Mouse (Mus musculus): ENCODE measurements around the gene Ccl6.

The Ccl6 gene

DNA sequence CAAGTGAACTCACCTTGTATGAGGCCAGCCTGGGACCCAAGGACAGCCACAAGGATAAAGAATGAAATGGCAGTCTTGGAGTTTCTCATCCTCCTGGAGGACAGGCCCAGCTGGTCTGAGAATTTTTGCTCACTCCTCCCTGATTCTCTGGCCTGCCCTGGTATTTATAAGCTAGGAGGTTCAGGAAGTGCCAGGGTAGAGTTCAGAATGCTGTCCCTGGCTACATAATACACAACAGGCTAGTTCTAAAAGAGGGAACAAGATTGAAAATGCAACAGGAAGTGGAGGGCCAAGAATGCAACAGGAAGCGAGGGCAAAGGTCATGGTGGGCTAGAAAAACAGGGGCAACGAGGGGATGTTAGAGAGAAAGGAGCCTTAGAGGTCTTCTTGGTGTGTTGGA lies at the start of gene Ccl6:
Ccl6 (minus strand) TSS at position 235 of the 400 bp plus-strand sequence.
- no peak for DNase-seq (ENCODE audit: low read depth, low spot score)

DNA sequence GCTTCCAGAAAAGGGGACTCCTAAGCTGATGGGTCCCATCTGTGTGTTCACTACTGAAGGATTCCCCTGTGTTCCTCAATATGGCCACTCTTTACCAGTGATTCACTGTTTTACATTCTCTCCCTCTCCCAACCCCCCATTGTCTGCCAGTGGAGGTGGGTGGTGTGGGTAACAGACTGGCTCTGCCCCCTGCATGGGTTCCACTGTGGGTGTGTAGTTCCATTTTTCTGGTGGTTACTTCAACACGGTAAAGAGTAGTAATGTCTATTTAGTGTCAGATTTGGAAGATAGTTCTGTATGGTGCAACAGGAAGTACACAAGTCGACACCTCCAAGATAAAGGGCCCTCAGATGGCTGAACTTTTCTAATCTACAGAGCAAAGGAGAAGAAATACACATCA lies 48.3 kb upstream of the Ccl6 start:
- DNase-seq (ENCODE audit: low read depth, low spot score): no peak

DNA sequence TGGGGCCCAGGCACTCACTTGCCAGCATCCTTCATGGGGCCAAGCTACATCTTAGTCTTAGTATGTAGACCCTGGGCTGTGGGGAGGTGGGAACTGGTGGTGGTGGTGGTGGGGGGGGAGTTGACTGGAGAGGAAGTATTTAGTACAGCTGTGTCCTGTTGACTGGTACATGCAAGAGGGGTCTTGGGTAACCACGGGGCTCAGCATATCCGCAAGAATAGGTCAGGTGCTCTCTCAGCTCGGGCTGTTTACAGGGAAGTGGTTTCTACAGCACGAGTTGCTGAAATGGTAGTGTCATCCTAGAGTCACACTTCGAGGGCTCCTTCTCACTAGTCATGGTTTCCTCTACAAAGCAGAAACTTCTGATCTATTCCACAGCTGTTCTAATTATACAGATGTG lies 47.3 kb upstream of the Ccl6 start:
- DNase-seq (ENCODE audit: low read depth, low spot score): no peak

DNA sequence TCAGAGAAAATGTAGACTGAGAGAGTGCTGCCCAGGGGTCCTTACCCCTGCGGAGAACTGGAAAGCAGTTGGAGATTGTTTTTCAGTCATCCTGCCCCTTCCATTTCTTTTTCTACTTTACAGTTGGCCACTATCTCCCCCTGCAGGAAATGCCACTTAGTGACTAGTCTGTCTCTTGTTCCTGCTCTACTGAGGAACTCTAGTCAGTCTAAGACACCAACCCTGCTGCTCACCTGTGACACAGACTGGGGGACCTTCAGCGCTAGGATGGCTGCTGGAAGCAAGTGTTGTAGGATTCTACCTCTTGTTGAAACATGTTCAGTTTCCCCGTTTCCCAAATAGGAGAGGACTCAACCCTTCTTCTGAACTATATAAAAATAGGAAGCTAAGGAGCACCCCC lies 46.6 kb upstream of the Ccl6 start:
- DNase-seq (ENCODE audit: low read depth, low spot score): no peak

DNA sequence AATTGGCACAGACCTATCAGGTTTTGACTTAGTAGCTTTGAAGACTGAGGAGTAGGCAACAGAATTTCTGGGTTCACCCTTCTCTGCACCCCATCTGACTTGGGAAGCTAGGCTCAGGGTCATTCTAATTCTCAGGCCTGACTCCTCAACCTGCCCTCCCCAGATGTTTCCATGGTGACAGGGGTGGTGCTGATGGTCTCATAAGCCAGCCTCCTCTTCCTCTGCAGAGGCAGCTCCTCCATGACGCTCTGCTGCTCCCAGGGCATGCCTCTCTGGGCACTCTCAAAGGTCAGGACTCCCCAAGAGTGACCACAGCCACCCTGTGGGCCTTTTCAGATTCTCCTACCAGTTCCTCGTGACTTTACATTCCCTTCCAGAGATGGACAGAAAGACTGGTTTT lies 46.0 kb upstream of the Ccl6 start:
- no peak for DNase-seq (ENCODE audit: low read depth, low spot score)

DNA sequence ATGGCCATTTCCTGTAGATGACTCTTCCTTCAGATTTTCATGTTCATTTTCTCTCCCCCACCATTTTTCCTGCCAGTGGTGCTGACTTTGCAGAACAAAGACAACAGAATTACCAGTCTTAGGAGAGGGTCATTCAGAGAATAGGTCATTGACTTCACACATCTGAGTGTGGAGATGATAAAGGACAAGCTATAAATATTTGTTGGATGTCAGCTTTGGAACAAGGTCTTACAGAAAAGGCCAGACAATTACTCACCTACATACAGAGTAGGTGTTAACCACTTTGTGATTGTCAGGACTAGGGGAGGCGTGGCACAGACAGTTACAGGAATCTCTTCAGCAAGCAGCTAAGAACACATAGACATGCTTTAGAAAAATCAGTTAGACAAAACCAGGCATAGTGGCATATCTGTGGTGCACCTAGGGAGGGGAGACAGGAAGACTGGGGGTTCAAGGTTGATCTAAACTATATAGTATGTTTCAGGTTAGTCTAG lies 43.9 kb upstream of the Ccl6 start:
- no peak for DNase-seq (ENCODE audit: low read depth, low spot score)

DNA sequence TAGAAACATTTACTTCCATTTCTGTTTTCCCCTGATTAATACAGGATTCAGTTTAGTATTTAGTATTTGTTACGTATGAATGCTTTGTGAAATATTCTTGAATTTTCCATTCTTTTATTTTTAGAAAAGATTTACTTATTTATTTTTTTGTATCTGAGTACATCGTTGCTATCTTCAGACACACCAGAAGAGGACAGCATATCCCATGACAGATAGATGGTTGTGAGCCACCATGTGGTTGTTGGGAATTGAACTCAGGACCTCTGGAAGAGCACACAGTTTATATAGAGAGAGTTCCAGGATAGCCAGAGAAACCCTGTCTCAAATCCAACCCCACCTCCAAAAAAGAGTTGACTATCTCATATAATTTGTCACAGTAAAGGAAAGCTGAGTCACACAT lies 42.0 kb upstream of the Ccl6 start:
- no peak for DNase-seq (ENCODE audit: low read depth, low spot score)

DNA sequence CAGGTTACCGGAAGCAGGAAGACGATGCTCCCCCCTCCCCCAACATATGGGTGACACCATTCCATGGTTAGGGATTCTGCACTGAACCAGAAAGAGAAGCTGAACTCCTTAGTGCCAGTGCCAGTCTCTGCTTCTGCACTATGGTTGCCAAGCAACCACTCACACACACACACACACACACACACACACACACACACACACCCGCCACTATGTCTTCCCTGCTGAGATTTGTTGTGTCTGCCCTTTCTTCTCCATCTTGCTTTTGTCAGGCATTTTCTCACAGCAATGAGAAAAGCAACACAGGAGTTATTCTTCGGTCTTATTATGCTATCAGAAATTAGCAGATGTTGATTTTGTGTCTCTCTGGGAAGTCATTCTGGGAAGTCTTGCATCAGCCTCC lies 41.5 kb upstream of the Ccl6 start:
- DNase-seq (ENCODE audit: low read depth, low spot score): no peak

DNA sequence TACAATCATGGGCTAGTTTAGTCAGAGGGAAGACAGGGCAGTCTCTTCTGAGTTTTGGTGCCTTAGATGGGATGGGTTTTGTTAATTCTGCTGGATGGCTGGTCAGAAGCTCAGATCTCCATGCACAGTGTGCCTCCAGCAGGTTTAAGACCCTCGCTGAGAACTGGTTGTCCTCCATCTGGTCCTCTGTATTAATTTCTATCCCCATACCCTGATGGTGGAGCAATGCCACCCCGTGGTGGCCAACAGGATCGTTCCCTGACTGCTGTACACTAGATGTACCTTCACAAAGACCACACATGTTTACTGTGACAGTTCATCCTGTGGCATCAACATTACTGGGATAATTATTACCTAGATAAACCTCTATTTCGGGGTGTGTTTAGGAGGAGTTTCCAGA lies 39.9 kb upstream of the Ccl6 start:
- no peak for DNase-seq (ENCODE audit: low read depth, low spot score)

DNA sequence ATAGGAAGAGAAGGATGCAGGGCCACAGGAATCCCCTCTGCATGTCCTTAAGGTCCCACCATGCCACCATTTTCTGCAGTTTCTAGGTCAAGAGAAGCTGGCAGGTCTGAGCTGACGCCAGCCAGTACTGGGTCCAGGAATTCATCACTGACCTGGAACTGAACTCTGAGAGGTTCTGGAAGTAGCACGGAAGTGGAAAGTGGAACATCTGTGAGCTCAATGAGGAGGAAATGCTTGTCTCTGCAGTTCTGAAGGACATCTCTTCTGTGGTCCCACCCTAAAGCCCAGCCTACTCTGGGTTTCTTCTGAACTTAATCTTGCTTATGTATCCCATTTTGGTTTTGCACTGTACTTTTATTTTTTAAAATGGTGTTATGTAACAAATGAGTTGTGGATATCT lies 38.2 kb upstream of the Ccl6 start:
- no peak for DNase-seq (ENCODE audit: low read depth, low spot score)

DNA sequence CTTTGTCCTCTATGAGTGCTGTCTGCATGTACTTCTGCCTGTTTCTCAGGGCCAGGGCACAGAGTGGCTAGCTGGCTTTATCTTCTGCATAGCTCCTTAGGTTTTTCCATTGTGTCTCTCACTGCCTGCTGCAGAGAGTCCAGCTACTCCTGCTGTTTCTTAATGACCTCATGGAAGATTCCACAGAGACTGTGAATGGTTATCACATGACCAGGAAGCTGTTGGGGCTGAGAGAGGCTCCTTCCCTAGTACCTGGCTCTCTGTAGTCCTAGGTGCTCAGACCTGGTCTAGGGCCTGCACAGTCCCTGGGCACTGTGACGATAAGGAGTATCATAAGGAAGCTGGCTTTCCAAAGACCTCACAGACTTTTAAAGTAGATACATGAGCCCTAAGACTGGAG lies 37.7 kb upstream of the Ccl6 start:
- no peak for DNase-seq (ENCODE audit: low read depth, low spot score)

DNA sequence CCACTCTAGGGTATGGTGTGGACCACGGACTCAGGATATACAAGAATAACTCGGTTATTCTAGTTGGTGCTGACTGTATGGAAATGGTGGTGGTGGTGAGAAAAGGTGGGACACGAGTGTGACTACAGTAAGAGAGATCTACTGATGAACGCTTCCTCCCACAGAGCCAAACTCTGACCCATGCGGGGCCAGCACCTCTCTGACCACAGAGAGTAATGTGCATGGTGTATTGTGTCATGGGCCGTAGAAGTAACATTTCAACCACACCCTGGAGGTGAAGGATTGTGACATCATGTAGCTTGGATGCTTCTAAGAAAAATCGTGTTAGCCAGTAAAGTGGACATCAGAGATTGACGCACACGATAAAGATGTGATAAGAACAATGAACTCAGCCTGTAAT lies 35.9 kb upstream of the Ccl6 start:
- DNase-seq (ENCODE audit: low read depth, low spot score): no peak

DNA sequence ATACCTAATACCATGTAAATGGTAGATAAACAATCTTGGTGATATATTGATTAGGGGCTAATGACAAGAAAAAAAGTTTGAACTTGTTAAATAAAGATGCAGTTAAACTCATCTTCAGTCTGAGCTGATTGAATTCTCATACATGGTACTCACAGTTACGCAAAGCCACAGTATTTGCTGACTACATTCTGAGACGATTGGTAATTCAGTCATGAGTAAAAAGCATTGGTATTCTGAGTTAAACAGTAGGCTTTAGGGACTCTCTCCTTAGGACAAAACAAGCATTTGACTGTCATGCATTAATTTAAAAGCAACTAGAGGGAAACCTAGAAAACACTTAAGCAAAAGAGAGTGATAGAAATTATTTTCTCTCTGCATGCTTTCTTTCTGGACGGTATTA lies 30.7 kb upstream of the Ccl6 start:
- DNase-seq (ENCODE audit: low read depth, low spot score): no peak

DNA sequence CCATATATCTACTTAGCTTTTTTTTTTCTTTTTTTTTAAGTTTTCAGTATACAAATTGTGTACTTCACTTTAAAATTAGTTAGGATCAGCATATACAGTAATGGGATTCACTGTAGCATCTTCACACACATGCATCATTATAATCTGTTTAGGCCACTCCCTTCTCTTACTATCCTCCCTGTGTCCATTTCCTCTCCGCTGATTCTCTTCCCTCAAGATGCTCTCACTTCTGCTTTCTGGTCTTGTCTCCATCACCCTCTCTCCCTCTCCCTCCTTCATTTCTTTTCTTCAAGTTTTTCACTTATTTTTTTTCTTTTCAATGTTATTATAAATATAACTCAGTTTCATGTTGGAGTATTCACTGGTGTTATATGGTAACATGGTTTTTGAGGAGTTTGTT lies 26.1 kb upstream of the Ccl6 start:
- DNase-seq (ENCODE audit: low read depth, low spot score): no peak

DNA sequence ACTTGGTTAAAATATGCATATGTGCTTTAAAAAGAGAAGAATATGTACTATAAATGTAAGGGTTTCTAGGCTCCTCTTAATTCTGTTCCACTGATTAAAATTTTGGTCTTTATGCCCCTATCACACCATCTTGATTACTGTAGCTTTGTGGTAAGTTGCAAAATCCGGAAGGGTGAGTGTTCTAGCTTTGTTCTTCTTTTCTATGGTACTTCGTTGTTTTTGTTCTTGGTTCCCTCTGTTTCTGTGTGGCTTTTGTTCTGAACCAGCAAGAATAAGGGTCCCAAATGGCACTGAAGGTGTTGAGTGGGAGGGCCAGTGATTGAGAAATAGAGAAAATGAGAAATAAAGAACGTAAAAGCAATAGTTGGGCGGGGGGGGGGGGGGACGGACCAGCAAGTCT lies 25.4 kb upstream of the Ccl6 start:
- no peak for DNase-seq (ENCODE audit: low read depth, low spot score)

DNA sequence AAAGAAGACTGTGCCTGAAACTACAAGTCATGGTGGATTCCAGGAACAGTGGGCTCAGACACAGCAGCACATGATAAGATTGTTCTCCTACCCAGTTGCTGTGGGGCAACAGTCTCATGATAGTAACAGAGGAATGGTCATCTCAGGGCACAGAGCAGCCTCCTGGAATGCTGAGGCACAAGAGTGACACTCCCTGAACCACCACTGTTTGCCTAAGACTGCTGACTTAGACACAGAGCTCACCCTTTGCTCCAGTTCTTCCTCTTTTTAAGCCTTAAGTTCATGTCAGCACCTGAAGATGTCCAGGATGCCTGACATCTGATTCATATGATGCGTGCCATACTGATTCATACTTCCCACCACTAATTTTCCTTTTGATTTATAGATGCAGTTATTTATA lies 23.7 kb upstream of the Ccl6 start:
- no peak for DNase-seq (ENCODE audit: low read depth, low spot score)

DNA sequence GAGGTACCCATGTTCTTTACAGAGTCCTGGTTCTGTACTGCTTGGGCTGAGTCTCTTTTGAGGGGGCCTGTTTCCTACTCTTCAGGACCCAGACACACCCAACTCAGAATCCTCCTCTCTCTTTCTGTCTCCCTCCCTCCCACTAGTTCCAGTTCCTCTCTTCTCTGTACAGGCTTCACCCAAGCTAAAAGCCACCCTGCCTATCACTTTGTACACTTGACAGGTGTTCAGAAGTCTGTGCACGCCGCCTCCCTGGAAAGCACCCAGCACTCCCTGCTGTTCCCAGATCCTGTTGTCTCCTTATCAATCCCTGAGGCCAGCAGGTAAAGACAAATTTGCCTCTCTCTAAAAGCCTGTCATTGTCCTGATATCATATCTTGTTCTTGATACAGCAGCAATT lies 18.0 kb upstream of the Ccl6 start:
- DNase-seq (ENCODE audit: low read depth, low spot score): no peak

DNA sequence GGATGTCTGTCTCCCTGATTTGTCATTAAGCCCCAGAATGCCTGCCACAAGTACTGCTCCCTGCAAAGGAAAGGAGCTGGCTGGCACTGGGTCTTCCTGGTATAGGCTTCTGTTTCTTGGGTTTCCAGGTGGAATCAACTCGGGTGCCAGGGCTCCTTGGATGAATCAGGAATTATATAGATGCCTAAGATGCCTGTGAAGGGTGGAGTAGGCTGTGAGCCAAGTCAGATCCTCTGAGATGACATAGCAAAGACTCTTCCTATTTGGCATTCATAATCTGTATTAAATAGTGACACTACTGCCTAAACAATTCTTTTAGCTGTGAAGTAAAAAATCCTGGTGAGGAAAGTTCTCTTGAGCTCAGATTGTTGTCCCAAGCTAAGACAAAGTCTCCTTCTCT lies 13.5 kb upstream of the Ccl6 start:
- DNase-seq (ENCODE audit: low read depth, low spot score): no peak

DNA sequence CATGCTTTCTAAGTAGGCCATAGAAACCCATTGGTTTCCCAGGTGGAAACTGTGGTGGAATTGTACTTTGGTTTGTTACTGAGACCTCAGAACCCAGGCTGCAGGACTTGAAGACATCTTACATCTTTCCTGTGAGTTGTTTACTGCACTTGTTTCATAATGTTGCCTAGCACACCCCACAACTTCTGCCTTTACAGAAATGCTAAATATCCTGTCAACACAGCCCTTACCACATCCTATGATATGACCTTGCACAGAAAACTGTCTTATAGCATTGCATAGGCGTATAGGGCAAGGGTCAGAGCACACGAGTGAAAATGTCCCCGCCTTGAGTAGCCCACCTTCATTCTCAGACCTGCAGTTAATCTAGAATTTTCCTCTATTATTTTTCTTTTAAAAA lies 12.6 kb upstream of the Ccl6 start:
- no peak for DNase-seq (ENCODE audit: low read depth, low spot score)

DNA sequence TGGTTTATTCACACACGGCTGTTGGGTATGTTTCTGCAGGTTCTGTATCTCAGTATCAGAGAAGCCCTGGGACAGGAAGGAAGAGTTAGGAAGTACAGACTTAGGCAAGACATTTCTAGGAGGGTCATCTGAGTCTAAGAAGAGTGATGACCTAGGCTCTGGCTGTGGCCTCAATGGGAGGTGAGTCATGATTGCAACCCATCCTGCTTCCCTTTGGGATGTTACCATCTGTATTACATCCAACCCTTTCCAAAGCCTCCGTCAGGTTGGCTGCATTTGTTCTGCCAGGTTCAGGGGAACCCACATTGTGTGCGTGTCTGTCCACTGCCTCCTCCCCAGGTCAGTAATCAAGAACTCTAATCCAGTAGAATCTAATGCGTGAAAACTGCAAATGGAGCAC lies 11.8 kb upstream of the Ccl6 start:
- DNase-seq (ENCODE audit: low read depth, low spot score): no peak

DNA sequence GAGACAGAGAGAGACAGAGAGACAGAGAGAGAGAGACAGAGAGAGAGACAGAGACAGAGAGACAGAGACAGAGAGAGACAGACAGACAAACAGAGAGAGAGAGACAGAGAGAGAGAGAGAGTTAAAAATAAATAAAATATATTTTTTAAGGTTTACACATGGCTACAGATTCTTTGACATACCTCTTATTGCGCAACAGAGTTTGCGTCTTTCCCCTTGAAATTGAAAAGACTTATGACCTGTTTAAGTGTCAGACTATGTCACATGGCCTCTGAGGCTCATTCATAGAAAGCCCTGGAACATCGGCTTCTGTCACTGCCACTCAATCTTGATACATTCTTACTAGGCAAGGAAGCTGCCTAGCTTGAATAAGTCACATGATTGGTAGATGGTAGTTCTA lies 10.5 kb upstream of the Ccl6 start:
- DNase-seq (ENCODE audit: low read depth, low spot score): no peak

DNA sequence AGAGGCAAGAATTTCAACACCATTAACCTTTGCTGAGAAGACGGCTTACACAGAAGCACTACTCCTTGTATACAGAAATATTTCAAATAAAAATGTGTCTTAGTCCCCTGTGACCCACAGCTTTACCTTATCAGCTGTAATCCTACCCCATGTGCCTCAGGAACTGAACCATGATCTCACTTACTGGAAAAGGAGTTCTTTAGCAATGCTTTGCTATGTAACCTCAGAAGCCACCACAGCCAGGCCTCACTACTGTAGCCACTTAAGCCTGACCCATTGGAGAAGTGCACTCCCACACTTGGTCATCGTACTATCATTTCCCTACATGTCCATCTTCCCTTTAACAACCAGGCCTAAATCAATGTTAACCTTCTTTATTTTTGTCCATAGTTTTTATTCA lies 7.7 kb upstream of the Ccl6 start:
- DNase-seq (ENCODE audit: low read depth, low spot score): no peak

DNA sequence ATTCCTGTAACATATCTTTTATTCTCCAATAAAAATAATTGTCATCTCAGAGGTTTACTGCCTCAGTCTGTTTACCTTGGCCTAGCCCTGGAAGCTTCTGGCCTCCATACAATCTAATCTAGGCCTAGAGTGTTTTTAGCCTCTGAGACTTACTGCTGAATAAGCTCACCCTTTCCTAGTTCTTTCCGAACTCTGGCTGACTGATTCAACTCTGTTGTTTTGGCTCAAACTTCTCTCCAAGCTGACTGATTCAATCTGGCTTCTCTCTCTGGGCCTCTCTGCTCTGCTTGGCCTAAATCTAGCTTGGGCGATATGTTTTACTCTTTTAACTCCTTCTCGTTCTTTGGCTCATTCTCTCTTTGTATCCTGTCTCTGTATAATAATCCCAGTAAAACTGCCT lies 6.1 kb upstream of the Ccl6 start:
- DNase-seq (ENCODE audit: low read depth, low spot score): no peak

DNA sequence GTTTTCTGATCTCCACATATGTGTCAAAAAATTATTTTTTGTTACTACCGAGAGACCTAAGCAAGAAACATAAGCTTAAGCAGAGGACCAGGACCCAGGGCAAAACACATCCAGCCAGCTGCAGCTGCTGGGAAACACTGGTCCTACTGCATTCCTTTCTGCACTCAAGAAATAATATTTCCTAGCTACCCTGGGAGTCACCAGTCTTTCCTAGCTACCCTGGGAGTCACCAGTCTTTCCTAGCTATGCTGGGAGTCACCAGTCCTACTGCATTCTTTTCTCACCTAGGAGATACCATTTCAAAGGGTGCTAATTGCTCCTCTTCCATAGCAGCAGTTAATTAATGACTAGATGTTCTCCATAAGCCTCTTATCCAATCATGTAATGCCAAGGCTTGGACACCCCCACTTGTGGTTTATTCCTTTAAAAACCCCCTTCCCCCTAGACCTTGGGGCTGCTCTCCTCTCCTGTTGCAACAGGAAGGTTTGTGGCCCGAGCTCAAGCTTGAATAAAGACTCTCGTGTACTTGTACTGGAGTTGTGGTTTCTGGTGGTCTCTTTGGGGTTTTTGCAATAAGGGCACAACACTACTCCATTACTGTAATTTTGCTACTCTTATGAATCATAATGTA lies 5.4 kb upstream of the Ccl6 start:
- DNase-seq (ENCODE audit: low read depth, low spot score): no peak
